11 mouse cellular contexts compared by ENCODE assay signal in genomic region chr17:28428474-28429258, GRCm38 (mm10).
DNase-seq lines count a peak whose midpoint lies in the region; ATAC-seq lines count a peak whose summit lies in the region.
"Had no signal": no experiment of that assay in that cellular context is flagged by ENCODE, and none has a peak within 500 bp of the region (broad histone marks: within the 10 kb centered on the region; RNA-seq: fewer than 3 reads in every experiment).

No protein-coding gene starts in this region.

- no peak overlapping the region for H3K27ac ChIP-seq in intestine, embryonic 15.5 days
- no peak overlapping the region for H3K27ac ChIP-seq in intestine, embryonic 16.5 days (ENCODE audit: low read length)
- H3K27ac ChIP-seq: left cerebral cortex, adult 2 months; midbrain, embryonic 12.5 days had no signal

- no peaks in the 10 kb centered on the region for H3K9me3 ChIP-seq in intestine, embryonic 15.5 days
- H3K9me3 ChIP-seq in intestine, embryonic 16.5 days (ENCODE audit: control insufficient read depth, low read length) = no peaks in the 10 kb centered on the region
- H3K9me3 ChIP-seq: midbrain, embryonic 12.5 days had no signal

- WGBS in intestine, embryonic 15.5 days = 58% methylated on average over 15 of the region's 15 CpGs
- WGBS in intestine, embryonic 16.5 days = 67% methylated on average over 15 of the region's 15 CpGs

- no peak overlapping the region for H3K9ac ChIP-seq in intestine, embryonic 15.5 days
- H3K9ac ChIP-seq in intestine, embryonic 16.5 days (ENCODE audit: low read depth, low read length) = no peak overlapping the region
- H3K9ac ChIP-seq: midbrain, embryonic 12.5 days had no signal

- ATAC-seq in intestine, embryonic 15.5 days = peak; percentile 25; the same call in 1 of the 2 replicates
- no peak for ATAC-seq in intestine, embryonic 16.5 days
- ATAC-seq: CD4-positive, CD25-positive, alpha-beta regulatory T cell, adult 4 months had no signal

- H3K27me3 ChIP-seq in intestine, embryonic 15.5 days (replicated peaks) = no peaks in the 10 kb centered on the region
- no peaks in the 10 kb centered on the region for H3K27me3 ChIP-seq in intestine, embryonic 16.5 days (replicated peaks; ENCODE audit: control insufficient read depth, insufficient read depth, low read length)
- H3K27me3 ChIP-seq: midbrain, embryonic 12.5 days had no signal

- H3K4me1 ChIP-seq in intestine, embryonic 15.5 days (replicated peaks) = peaks cover 6% of the 10 kb centered on the region
- H3K4me1 ChIP-seq in intestine, embryonic 16.5 days (ENCODE audit: control insufficient read depth, insufficient read depth, low read length) = peaks cover 4% of the 10 kb centered on the region; the same call in 1 of the 2 replicates
- H3K4me1 ChIP-seq: midbrain, embryonic 12.5 days had no signal

- 0 out of 2 replicates have a peak, but pooled peaks cover 3% of the 10 kb centered on the region for H3K36me3 ChIP-seq in intestine, embryonic 15.5 days
- 0 out of 2 replicates have a peak, but pooled peaks cover 2% of the 10 kb centered on the region for H3K36me3 ChIP-seq in intestine, embryonic 16.5 days (ENCODE audit: control insufficient read depth, insufficient read depth, low read length)
- H3K36me3 ChIP-seq: midbrain, embryonic 12.5 days had no signal

- no peak overlapping the region for H3K4me2 ChIP-seq in intestine, embryonic 15.5 days (replicated peaks)
- no peak overlapping the region for H3K4me2 ChIP-seq in intestine, embryonic 16.5 days (ENCODE audit: low read depth, low read length)
- H3K4me2 ChIP-seq: midbrain, embryonic 12.5 days had no signal

- DNase-seq in gastrocnemius, adult 18-20 months (ENCODE audit: low spot score) = peak; percentile 94
- peak; percentile 73 to 75 for DNase-seq in heart, postnatal 36 days
- peak; percentile 89 for DNase-seq in lung, postnatal 25 days (ENCODE audit: low spot score)
- no peak for DNase-seq in spleen, postnatal 4 days (ENCODE audit: low spot score in 2 of 2)
- DNase-seq in embryo, embryonic 9.5 days (ENCODE audit: extremely low spot score) = no peak
- no peak for DNase-seq in thymus, postnatal 36 days

- intact Hi-C loops in heart, postnatal 36 days (cut with DNase I) = no loop called here

- no peak overlapping the region for H3K4me3 ChIP-seq in intestine, embryonic 15.5 days (replicated peaks)
- H3K4me3 ChIP-seq in intestine, embryonic 16.5 days (ENCODE audit: low read length) = no peak overlapping the region
- H3K4me3 ChIP-seq: left cerebral cortex, adult 2 months; midbrain, embryonic 12.5 days had no signal

Comparison
In these comparisons a context has a peak if more than half of its experiments do, and no peak if none do; other contexts are left out.
1. DNase-seq: peak in gastrocnemius, adult 18-20 months (single experiment), heart, postnatal 36 days (2 of 2) and lung, postnatal 25 days (single experiment); none in spleen, postnatal 4 days (0 of 2), embryo, embryonic 9.5 days (single experiment) and thymus, postnatal 36 days (0 of 2).